Mouse (Mus musculus) embryo, embryonic 10 days (tissue): ENCODE data around the gene Akt1s1.

Experiments used
- DNase-seq: peaks from one replicate; pipeline ENCODE4 v3.0.0-alpha.2; 2015; ENCODE audit warnings: low spot score

Gene Akt1s1

DNA sequence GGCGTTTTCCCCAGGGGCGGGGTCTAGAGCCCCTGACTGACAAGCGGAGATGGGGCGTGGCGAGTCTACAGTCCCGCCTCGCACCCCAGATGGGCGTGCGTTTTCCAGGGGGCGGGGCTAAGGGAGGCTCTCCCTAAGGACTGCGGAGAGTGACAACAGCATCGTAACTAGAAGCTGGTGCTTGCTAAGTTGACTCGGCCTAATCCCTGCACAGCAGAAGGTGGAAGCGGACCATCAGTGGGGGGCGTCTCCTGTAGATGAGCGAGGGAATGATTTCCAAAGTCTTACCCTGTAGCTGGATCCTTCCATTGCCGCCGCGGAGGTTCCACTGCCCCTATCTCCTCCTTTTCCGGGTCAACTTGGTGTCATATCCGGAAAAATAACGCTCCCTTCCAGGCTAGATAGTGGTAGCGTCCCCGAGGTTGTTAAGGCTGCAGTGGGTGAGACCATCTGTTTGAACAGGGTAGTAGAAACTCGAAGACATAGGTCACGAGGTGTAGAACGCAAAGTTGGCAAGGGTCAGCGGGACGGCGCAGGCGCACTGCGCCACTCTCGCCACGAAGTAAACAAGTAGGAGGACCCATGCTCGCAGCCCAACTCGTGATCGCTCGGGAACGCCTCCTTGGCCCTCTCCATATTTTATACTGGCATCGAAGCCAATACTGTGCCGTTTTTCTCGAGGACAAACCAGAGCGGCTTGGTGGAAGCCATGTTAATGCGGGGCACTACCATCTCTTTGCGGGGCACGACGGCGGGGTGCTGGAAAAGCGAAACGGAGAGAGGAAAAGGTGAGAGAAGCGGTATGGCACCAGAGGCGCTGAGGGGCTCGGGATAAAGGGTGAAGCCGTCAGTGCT is at the start of gene Akt1s1, which contains the start of gene Tbc1d17:
TSS of gene Akt1s1 (plus strand) at position 431 of the 855 bp plus-strand sequence.
TSS of gene Tbc1d17 (minus strand) at position 519 of the 855 bp plus-strand sequence.
- DNase-seq, result peak; percentile 98

DNA sequence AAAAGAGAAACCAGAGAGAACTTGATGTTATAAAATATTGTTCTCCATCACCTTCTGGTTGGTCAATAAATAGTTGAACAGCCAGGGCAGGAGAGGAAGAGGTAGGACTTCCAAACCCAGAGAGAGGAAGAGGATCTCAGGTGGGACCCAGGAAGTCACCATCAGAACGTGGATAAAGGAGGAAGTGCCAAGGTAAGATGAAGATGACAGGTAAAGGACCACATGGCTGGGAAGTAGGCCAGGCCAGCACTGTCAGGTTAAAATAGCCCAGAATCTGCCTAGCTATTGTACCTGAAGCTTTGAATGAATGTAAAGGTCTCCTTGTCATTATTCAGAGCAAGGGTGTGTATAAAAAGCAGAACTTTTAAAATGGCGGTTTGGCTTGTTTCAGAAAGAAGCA is 39.9 kb upstream of the Akt1s1 start:
- peak; percentile 2 for DNase-seq

DNA sequence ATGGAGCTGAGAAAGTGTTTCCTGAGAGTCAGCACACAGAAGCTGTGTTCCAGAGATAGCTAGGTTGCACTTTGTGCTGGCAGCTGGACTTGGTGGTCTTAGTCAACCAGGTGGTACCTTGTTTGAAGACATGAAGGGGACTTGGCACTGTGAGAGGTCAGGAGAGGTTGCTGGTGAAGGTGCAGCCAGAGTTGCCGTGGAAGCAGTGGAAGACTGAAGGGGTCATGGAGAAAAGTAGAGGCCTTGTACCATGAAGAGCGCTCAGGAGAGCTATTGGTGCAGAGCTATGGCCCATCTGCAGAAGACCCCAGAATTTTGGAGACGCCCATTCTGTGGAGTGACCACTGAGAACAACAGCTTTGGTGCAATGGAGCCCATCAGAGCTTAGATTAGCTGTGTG is 39.3 kb upstream of the Akt1s1 start:
- peak; percentile 1 for DNase-seq

DNA sequence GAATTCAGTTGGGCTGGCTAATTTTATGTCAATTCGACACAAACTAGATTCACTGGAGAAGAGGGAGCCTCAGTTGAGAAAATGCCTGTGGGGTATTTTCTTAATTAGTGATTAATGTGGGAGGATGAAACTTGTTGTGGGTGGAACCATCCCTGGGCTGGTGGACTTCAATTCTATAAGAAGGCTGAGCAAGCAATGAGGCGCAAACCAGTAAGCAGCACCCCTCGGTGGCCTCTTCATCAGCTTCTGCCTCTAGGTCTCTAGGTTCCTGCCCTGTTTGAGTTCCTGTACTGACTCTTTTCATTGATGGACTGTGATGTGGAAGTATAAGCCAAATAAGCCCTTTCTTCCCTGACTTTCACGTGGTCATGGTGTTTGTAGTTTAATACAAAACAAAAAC is 38.4 kb upstream of the Akt1s1 start:
- DNase-seq, result peak; percentile 1

DNA sequence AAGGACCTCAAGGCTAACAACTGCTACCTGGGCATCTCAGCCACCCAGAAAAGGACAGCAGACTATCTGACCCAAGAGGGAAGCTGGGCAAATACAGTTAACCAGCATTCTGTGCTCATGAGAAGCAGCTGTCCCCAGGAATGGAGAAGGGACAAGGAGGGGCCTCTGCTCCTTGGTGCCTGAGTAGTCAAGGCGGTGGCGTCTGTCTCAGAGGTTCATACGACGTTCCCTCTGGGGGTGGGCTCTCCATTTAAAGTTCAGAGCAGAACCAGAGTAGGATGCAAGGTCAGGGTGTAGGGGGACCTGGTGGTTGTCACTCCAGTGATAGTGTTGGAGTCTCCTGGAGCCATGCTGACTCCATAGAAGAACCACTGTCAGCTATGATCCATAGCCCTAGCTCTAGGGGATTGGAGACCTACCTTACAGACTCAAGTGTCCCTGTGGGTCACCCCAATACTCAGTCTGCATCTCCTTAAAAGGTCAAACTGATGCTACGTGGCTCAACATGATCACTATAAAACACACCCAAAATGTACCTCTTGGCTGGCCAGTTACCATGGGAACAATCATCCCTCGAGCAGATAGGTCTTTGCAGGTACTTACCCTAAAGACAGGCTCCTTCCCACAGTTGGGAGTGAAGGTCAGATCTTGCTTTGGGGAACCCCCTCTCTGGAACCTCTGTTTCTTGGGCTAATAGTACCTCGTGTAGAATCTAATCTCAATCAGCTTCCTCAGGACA is 37.8 kb upstream of the Akt1s1 start:
- peak; percentile 1 for DNase-seq

DNA sequence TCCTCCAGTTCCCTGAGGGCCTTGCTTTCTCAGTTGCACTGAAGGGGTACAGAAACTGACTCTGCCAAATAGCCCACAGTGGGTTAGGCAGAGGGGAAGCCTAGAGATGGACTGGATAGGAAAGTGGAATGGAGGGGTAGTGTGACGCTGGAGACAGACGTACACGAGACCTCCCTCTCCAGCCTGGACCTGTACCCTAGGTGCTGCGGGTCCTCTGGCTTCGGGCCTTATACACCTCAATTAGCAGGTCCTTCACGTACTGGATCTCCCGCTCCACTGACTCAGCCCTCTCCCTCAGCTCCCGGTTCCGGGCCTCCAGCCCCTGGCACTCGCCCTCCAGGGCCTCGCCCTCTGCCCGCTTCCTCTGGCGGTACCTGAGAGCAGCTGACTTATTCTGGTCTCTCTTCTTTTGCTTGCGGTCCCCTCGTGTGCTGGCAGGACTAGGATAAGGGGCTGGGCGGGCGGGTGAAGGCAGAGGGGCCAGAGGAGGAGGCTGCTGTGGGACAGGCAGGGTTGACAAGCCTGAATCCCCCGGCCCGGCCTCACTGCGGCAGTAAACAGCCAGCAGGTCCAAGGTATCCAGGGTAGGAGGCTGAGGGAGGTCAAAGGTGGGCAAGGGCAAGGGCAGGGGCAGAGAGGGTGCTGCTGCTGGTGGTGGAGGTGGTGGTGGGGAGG is 36.0 kb upstream of the Akt1s1 start:
- peak; percentile 2 for DNase-seq

DNA sequence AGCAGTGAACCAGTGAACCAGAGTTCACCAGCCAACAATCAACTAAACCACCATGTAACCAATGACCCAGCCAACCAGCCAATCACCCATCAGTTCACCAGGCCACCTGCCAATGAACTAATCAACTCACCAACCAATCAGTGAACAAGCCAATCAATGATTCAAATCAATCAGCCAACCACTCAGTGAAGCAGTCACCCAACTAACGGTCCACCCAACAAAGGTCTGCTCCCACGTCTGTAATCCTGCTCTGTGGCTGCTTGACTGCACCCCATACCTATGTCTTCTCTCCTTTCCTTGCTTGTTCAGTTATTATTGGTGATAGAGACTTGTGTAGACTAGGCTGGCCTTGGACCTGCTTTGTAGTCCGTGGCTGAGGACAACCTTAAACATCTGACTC is 34.8 kb upstream of the Akt1s1 start:
- no peak for DNase-seq

DNA sequence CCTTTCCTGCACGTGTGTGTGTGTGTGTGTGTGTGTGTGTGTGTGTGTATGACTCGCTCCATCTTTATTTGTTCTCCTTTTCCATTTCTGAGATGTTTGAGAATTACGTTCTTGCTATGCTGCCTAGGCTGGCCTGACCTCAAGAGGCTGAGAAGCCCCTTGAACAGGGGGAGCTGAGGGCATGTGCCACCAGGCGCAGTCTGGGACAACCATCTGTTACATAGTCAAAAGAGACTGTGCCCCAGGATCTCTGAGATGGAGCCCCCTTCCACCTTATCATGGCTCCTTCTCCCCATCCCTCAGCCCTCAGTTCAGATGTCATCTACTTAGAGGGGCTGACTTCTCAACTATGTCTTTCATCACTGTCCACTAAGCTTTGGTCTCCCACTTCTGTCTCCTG is 34.4 kb upstream of the Akt1s1 start:
- peak; percentile 3 for DNase-seq

DNA sequence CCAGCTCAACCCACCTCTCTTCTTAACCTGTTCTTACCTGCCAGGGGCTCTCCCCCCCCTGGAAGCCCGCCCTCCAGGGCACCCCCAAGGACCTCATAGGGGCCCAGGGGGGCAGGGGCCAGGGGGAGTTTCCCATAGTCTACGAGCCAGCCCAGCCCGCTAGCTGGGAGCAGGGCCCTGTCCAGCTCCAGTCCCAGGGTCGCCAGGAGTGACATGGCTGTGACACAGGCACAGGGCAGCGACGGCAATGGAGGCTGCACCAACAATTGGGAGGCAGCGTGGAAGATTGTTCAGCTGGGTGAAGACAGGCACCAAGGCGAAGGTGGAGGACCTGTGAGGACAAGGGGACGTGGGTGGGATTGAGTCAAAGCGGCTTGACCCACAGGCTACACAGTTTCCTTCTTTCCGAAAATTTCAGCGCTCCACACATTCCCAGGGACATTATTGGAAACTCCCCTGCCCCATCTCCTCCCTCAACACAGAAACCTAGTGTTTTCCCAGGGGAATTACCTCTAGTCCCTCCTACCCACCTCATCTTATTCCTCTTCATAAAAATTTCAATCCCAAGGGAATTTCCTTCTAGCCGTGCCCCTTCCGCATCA is 33.7 kb upstream of the Akt1s1 start:
- peak; percentile 17 for DNase-seq

DNA sequence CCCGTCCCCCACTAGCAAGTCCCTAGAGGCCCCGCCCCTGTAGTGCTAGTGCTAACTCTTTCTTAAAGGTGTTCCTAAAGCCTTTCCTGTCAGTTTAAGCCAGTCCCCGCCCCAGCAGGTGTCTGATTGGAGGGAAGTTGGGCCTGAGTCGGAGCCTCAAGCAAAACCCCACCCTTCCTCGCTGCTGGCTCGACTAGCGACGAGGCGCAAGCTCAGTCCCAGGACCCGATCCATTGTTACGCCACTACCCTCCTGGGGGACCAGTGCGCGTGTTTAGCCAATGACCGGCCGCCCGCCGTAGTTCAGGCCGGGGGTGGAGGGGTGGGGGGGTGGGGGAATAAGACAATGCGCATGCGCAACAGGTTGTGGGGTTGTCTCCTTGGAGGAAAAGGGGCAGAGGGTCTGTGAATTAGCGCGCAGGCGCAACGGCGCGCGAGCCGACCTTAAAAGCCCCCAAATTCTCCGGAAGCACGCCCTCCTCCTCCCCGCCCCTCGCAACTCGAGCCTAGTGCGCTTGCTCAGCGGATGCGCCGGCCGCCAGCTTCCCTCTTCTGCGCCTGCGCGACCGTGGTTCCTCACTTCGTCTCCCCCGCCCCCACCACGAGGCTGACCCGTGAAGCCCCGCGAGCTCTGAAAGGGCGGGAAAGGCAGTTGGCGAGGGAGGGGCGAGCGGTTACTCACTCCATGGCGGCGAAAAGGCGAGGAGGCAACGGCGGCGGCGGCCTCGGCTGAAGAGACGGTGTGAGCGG is 32.9 kb upstream of the Akt1s1 start, which contains the start of the genes Nup62 and Il4i1:
TSS of gene Nup62 (plus strand) at position 368 of the 749 bp plus-strand sequence.
TSS of gene Il4i1 (plus strand) at position 667 of the 749 bp plus-strand sequence.
- peak; percentile 99 for DNase-seq

DNA sequence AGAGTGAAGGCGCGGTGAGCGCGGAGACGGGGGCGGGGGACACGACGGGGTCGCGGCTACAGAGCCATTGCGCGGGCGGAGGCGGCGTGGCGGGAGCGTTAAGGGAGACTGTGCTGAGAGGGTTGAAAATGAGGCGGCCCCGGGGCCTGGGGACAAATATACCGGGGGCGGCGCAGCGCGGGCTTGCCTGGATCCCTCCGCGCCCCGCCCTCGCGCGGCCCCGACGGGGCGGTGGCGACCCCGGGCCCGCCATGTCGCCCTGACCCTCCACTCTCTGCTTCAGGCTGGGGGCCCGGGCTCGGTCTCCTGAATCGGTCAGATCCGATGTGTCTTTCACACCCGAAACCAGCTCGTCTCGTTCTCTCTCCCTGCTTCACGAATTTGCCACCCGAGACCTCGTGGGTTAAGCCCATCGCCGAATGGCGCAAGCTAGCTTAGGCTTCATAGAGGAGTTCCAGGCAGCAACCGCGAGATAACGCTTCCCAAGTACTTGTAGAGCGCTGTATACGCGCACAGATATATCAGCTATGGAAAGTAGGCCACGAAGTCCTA is 32.2 kb upstream of the Akt1s1 start, which contains the start of gene Atf5:
TSS of gene Atf5 (minus strand) at position 189 of the 552 bp plus-strand sequence.
- DNase-seq, result peak; percentile 56

DNA sequence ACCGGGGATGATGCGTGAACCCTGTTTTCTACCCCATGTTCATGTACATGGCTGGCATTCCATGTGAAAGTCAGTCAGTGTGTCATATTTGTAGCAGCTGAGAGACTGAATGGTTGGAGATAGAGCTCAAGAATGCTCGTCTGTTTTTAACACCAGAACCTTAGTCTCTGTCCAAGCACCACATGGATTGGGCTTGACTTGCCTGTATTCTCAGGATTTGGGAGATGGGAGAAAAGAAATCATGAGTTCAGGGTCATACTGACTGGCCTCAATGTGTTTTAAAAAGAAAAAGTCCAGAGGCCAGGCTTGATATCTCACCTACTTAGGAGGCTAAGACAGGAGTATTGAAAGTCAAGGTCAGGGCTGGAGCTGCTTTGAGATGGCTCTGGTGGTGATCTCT is 31.4 kb upstream of the Akt1s1 start:
- peak; percentile 3 for DNase-seq

DNA sequence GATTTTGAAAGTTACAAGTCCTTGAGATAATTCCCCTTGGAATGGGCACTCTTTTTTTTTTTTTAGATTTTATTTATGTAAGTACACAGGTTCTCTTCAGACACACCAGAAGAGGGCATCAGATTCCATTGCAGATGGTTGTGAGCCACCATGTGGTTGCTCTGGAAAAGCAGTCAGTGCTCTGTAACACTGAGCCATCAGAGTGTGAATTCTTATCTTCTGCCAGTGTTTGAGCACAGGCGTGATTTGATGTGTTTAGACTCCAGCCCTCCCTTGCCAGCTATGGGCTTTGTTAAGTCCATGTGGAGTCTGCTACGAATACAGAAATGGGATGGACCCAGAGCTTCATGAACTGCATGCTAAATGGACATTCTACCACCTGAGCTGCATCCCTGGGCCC is 30.6 kb upstream of the Akt1s1 start:
- peak; percentile 3 for DNase-seq

DNA sequence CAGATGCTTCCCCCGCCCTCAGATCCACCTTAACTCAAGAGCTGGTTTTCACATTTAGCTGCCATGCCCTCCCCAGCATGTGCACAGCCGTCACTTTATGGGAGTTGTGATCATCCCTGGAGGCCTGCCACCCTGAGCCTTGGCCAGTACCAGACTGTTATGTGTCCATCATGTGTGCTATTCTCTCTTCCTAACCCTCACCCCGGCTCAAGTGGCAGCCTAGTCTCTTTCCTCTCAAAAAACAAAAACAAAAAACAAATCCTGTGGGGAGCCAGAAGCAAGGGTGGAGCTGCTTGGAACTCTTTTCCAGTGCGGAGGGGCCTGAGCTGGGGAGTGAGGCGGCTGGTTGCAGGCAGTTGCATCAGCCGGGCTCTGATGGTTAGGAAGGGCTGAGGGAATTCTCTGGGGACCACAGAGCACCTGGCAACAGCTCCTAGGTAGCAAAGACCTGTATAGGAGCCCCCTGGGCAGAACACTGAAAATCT is 30.0 kb upstream of the Akt1s1 start:
- peak; percentile 3 for DNase-seq

DNA sequence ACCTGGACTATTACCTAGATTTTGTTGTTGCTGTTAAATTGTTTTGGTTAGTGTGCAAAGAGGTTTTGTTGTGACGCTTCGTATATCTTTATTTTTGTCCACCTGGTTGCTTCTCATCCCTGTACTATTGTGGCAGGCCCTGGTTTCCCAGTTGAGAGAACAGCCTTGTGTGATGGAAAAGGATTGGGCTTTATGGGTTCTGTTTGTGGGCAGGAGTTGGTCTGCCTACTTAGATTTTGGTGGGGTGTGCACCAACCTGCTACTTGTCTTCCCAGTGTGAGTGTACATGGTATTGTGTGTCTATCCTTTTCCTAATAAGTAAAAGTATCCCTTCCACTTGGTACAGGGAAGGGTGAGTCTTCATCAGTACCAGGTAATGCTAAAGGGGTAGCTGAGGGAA is 29.4 kb upstream of the Akt1s1 start:
- DNase-seq, result peak; percentile 1

DNA sequence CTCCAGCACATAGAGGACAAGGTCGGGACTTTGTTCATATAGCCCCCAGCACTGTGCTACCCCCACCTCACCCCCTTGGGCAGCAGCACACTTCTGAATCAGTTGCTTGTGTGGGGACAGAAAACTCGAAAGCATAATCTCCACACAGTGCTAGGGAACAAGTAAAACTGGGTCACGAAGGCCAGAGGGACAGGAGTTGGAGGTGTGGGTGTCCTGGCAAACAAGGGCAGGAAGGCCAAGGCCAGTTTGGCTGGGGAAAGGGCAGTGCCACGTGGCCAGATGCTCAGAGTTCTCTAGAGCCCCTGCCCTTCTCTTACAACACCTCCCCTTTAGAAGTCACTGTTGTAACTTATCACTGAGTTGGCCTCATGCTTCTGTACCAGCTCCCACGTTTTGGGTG is 28.9 kb upstream of the Akt1s1 start:
- DNase-seq, result peak; percentile 3

DNA sequence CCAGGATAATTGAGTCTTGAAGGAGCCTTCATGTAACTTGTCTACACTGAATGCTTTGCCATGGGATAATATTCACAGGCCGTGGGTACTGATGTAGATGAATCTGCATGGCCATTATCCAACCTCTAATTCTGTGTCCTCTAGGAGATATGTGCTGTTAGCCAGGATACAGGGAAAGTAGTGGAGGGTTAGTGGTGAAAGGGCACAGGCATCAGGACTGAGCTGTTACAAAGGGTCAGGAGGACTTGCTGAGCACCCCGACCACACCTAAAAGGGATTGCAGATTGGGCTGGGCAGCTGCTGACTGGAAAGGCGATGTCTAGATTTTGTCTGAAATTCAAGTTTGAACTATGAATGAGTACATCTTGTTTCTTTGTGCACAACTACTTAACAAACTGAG is 28.3 kb upstream of the Akt1s1 start:
- DNase-seq, result peak; percentile 2

DNA sequence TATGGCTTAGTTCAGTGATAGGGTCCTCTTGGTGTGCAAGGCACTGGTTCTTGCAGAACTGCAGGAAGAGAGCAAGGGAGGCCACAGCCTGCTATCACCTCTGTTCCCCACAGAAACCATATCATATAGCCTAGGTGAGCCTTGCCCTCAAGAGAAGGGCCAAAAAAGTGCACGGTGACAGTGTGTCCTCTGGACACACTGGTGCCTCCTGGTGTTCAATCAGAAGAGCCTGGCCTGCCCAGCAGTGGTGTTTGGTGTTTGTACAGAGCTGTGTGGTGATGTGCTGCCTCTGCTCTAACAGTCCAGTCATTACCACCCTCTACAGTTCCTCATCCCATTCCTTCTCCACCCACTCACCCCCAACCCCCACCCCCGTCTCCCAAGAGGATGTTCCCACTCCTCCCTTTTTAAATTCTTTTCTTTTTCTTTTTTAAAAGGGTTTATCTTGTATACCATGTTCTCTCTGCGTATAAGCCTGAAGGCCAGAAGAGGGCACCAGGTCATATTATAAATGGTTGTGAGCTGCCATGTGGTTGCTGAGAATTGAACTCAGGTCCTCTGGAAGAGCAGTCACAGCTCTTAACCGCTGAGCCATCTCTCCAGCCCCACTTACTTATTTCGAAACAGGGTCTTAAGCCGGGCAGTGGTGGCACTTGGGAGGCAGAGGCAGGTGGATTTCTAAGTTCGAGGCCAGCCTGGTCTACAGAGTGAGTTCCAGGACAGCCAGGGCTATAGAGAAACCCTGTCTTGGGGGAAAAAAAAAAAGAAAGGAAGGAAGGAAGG is 26.9 kb upstream of the Akt1s1 start:
- DNase-seq, result no peak

DNA sequence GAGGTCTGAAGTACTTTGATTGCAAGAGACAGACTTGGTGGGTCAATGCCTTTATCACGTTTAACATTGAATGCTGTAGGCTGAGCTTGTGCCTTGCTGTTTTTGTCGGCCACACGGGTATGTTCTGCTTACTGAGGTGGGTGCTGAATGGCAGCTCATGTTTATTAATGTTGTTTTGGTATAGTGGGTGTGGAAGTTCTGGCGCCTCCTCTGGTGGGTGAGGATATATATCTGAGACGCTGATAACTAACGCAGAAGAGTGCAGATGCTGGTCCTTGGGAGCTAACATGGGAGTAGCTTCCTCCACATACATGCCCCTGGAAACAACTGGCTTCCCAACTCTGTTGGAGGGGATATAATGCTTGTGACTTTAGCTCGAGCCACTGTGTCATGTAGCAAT is 25.4 kb upstream of the Akt1s1 start:
- no peak for DNase-seq

DNA sequence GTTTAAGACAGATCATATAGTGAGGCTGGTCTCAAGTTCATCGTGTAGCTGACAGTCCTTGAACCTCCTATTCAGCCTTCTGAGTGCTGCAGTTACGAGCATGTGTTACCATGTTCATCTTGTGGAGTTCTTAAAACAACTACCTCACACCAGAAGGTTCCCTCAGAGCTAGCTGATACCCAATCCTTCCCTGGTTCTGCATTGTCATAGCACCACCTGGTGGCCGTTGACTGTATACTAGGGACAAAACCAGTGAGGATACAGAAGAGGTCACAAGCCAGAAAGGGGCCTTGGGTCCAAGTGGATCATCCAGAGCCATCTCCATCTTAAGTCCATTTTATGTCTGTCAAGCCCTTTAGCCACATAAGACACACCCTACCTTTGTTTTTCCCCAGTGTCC is 23.9 kb upstream of the Akt1s1 start:
- DNase-seq, result peak; percentile 86
